Mouse (Mus musculus): ENCODE measurements around the gene 1700015G11Rik. TPM values are rescaled to one million over a fixed set of nuclear protein-coding genes. Genes with fewer than 3 reads are reported as not detected.

The 1700015G11Rik gene
- not detected in 2 replicates for polyA plus RNA-seq (2015; fragmentation: Nextera tagmentation; extraction: Ambion mirVana)

- H3K4me3 ChIP-seq, result no peak within 1 kb of the TSS
- H3K36me3 ChIP-seq, result no peaks in the 10 kb centered on the region
- no peaks in the 10 kb centered on the region for H3K4me1 ChIP-seq (replicated peaks)
- no peak within 1 kb of the TSS for H3K4me2 ChIP-seq
- H3K27ac ChIP-seq (replicated peaks), result no peak within 1 kb of the TSS
- no peak for ATAC-seq (ENCODE audit: low read depth)
- H3K9me3 ChIP-seq, result no peaks in the 10 kb centered on the region
- no peaks in the 10 kb centered on the region for H3K27me3 ChIP-seq
- no peak within 1 kb of the TSS for H3K9ac ChIP-seq
- 82% methylated on average over 3 of the region's 3 CpGs for WGBS
Measured at GRCm38 (mm10) chr7:52015628-52016027, at the start of gene 1700015G11Rik. Gene 1700015G11Rik, minus strand, starts transcription at chr7:52015728.

GRCm38 (mm10) chr7:52056954-52057353 is 41.4 kb upstream of the 1700015G11Rik start:
- Histone ChIP-seq H3K4me3 (no peak overlapping the region), H3K4me2 (no peak overlapping the region), H3K27me3 (no peaks in the 10 kb centered on the region), H3K27ac (replicated peaks) (no peak overlapping the region), H3K36me3 (no peaks in the 10 kb centered on the region), H3K9ac (no peak overlapping the region), H3K4me1 (replicated peaks) (0 out of 2 replicates have a peak, but pooled peaks cover 4% of the 10 kb centered on the region), H3K9me3 (no peaks in the 10 kb centered on the region)
- WGBS, result 51% methylated on average over 2 of the region's 2 CpGs
- no peak for ATAC-seq (ENCODE audit: low read depth)

GRCm38 (mm10) chr7:52056274-52056673 is 40.7 kb upstream of the 1700015G11Rik start:
- Histone ChIP-seq H3K4me1 (replicated peaks) (0 out of 2 replicates have a peak, but pooled peaks cover 4% of the 10 kb centered on the region), H3K4me2 (no peak overlapping the region), H3K4me3 (no peak overlapping the region), H3K9ac (no peak overlapping the region), H3K9me3 (no peaks in the 10 kb centered on the region), H3K36me3 (no peaks in the 10 kb centered on the region), H3K27me3 (no peaks in the 10 kb centered on the region), H3K27ac (replicated peaks) (peak overlapping the region; percentile 2; the same call in 1 of the 2 replicates)
- peak; percentile 80 for ATAC-seq (ENCODE audit: low read depth)
- 38% methylated on average over 4 of the region's 4 CpGs for WGBS

GRCm38 (mm10) chr7:52055831-52056230 is 40.3 kb upstream of the 1700015G11Rik start:
- no peak overlapping the region for H3K9ac ChIP-seq
- ATAC-seq (ENCODE audit: low read depth), result no peak
- 58% methylated on average over 2 of the region's 2 CpGs for WGBS
- H3K27ac ChIP-seq (replicated peaks), result peak overlapping the region; percentile 2; the same call in 1 of the 2 replicates
- no peaks in the 10 kb centered on the region for H3K36me3 ChIP-seq
- H3K27me3 ChIP-seq, result no peaks in the 10 kb centered on the region
- no peak overlapping the region for H3K4me2 ChIP-seq
- 0 out of 2 replicates have a peak, but pooled peaks cover 4% of the 10 kb centered on the region for H3K4me1 ChIP-seq (replicated peaks)
- H3K9me3 ChIP-seq, result no peaks in the 10 kb centered on the region
- H3K4me3 ChIP-seq, result no peak overlapping the region

GRCm38 (mm10) chr7:52037600-52038582 is 22.4 kb upstream of the 1700015G11Rik start:
- no peaks in the 10 kb centered on the region for H3K27me3 ChIP-seq
- WGBS, result 50% methylated on average over 8 of the region's 8 CpGs
- no peak overlapping the region for H3K4me3 ChIP-seq

GRCm38 (mm10) chr7:52024050-52024626 is 8.6 kb upstream of the 1700015G11Rik start:
- no peak for ATAC-seq (ENCODE audit: low read depth)

More at GRCm38 (mm10) chr7:52037600-52038582, 22.4 kb upstream of the 1700015G11Rik start:
- Histone ChIP-seq H3K4me1 (replicated peaks) (no peaks in the 10 kb centered on the region), H3K4me2 (no peak overlapping the region), H3K27ac (replicated peaks) (no peak overlapping the region), H3K9me3 (no peaks in the 10 kb centered on the region), H3K9ac (no peak overlapping the region), H3K36me3 (no peaks in the 10 kb centered on the region)
- ATAC-seq (ENCODE audit: low read depth), result peak; percentile 61

GRCm38 (mm10) chr7:52022039-52022438 is 6.5 kb upstream of the 1700015G11Rik start:
- Histone ChIP-seq H3K4me1 (replicated peaks) (no peaks in the 10 kb centered on the region), H3K4me3 (no peak overlapping the region), H3K27ac (replicated peaks) (no peak overlapping the region), H3K9me3 (no peaks in the 10 kb centered on the region), H3K27me3 (no peaks in the 10 kb centered on the region), H3K9ac (no peak overlapping the region), H3K4me2 (no peak overlapping the region), H3K36me3 (no peaks in the 10 kb centered on the region)
- ATAC-seq (ENCODE audit: low read depth), result no peak
- WGBS, result 86% methylated on average over 4 of the region's 4 CpGs

More at GRCm38 (mm10) chr7:52024050-52024626, 8.6 kb upstream of the 1700015G11Rik start:
- H3K4me1 ChIP-seq (replicated peaks), result no peaks in the 10 kb centered on the region
- H3K9me3 ChIP-seq, result no peaks in the 10 kb centered on the region
- no peak overlapping the region for H3K9ac ChIP-seq
- no peak overlapping the region for H3K4me2 ChIP-seq
- no peak overlapping the region for H3K27ac ChIP-seq (replicated peaks)
- H3K36me3 ChIP-seq, result no peaks in the 10 kb centered on the region
- no peak overlapping the region for H3K4me3 ChIP-seq
- 90% methylated on average over 5 of the region's 5 CpGs for WGBS
- no peaks in the 10 kb centered on the region for H3K27me3 ChIP-seq

GRCm38 (mm10) chr7:52015180-52015579 is 348 bp downstream of the 1700015G11Rik start:
- Histone ChIP-seq H3K9me3 (no peaks in the 10 kb centered on the region), H3K27me3 (no peaks in the 10 kb centered on the region), H3K9ac (no peak overlapping the region), H3K36me3 (no peaks in the 10 kb centered on the region), H3K4me3 (no peak overlapping the region), H3K4me1 (replicated peaks) (no peaks in the 10 kb centered on the region), H3K4me2 (no peak overlapping the region), H3K27ac (replicated peaks) (no peak overlapping the region)
- WGBS, result 82% methylated on average over 1 of the region's 1 CpGs
- no peak for ATAC-seq (ENCODE audit: low read depth)

GRCm38 (mm10) chr7:52013457-52013856 is 2.1 kb downstream of the 1700015G11Rik start:
- Histone ChIP-seq H3K4me1 (replicated peaks) (no peaks in the 10 kb centered on the region), H3K4me2 (no peak overlapping the region), H3K36me3 (no peaks in the 10 kb centered on the region), H3K9me3 (no peaks in the 10 kb centered on the region), H3K27me3 (no peaks in the 10 kb centered on the region), H3K9ac (no peak overlapping the region), H3K27ac (replicated peaks) (no peak overlapping the region), H3K4me3 (no peak overlapping the region)
- ATAC-seq (ENCODE audit: low read depth), result no peak
- 81% methylated on average over 7 of the region's 7 CpGs for WGBS

GRCm38 (mm10) chr7:52007138-52007537 is 8.4 kb downstream of the 1700015G11Rik start:
- WGBS, result 87% methylated on average over 2 of the region's 2 CpGs
- Histone ChIP-seq H3K36me3 (no peaks in the 10 kb centered on the region), H3K27me3 (0 out of 2 replicates have a peak, but pooled peaks cover 4% of the 10 kb centered on the region), H3K9ac (no peak overlapping the region), H3K9me3 (no peaks in the 10 kb centered on the region), H3K4me1 (replicated peaks) (peaks cover 14% of the 10 kb centered on the region), H3K4me2 (no peak overlapping the region), H3K4me3 (no peak overlapping the region), H3K27ac (replicated peaks) (no peak overlapping the region)
- no peak for ATAC-seq (ENCODE audit: low read depth)

- no peak; the same call in 1 of the 2 replicates for ATAC-seq (ENCODE audit: low read depth)
- Histone ChIP-seq H3K4me2 (peak overlapping the region; percentile 64), H3K4me3 (peak overlapping the region; percentile 72), H3K4me1 (replicated peaks) (peaks cover 14% of the 10 kb centered on the region), H3K9me3 (no peaks in the 10 kb centered on the region), H3K36me3 (no peaks in the 10 kb centered on the region), H3K27ac (replicated peaks) (no peak overlapping the region), H3K9ac (peak overlapping the region; percentile 79; the same call in 1 of the 2 replicates), H3K27me3 (0 out of 2 replicates have a peak, but pooled peaks cover 4% of the 10 kb centered on the region)
- under 1% methylated on average over 9 of the region's 9 CpGs for WGBS
Measured at GRCm38 (mm10) chr7:52006296-52006630, 9.3 kb downstream of the 1700015G11Rik start.
